Mouse (Mus musculus): ENCODE results near the gene Grid2.

DNA sequence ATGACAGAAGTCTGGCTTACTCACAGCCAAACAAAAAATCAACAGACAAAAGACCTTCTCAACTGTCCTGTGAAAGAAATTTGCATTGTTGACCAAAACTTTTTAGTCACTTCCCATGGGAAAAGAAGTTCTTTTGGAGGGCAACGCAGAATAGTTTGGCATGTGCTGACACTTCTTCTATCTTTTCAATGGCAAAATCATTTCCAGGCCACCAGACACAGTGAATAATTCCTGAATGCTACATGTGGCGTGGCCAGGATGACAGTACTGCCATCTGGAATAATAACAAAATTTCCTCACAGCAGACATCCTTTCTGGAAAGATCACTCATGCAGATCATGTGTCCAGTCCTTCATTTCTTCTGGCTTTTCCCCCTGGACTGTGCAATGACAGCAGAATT is 478.1 kb downstream of the Grid2 start:
- TF ChIP-seq CTCF (IDR thresholded peaks at IDR 0.05; ENCODE audit: low read depth, low read length) (no peak), POLR2A (IDR thresholded peaks at IDR 0.05; ENCODE audit: borderline replicate concordance, low read depth, low read length) (no peak)

All from bone marrow macrophage, adult 2 months (primary cell).